Mouse (Mus musculus) left cerebral cortex, postnatal 36 days (tissue): ENCODE data around the gene Fam222b. TPM values are rescaled to one million over a fixed set of nuclear protein-coding genes. Genes with fewer than 3 reads are reported as not detected.
A peak's percentile ranks its signal among the peaks of the same experiment; 100 is the strongest.
"Not testable (repeated sequence)": the region's sequence is repeated elsewhere in the genome, so short reads cannot be mapped to it uniquely, and the experiment has no call there.

Source experiments
- DNase-seq, 2 experiments: peaks; one replicate each; pipeline ENCODE4 v3.0.0; 2021 to 2022; ENCODE audit warnings: low spot score in 2 of 2, mixed read lengths in 1 of 2
- intact Hi-C: fragments of 180-260 bp; cut with DNase I; formaldehyde crosslinking; loops from one replicate; pipeline ENCODE4 v1.15.1; 2025
- total RNA-seq, 2 experiments: library from RNA; stranded (reverse); gene quantifications; 2 replicates each; pipeline ENCODE4 v1.2.3; 2021

Gene Fam222b
- total RNA-seq, 2 experiments from 2014 or later = 29.0 to 29.7 TPM

GRCm38 (mm10) chr11:78175771-78176401 is 81.4 kb downstream of the Fam222b start:
- intact Hi-C loops = loop anchor here (5.0 kb wide), 3 partner anchors 114 to 194 kb away; partner anchors contain the start of genes Flot2 and Phf12

DNA sequence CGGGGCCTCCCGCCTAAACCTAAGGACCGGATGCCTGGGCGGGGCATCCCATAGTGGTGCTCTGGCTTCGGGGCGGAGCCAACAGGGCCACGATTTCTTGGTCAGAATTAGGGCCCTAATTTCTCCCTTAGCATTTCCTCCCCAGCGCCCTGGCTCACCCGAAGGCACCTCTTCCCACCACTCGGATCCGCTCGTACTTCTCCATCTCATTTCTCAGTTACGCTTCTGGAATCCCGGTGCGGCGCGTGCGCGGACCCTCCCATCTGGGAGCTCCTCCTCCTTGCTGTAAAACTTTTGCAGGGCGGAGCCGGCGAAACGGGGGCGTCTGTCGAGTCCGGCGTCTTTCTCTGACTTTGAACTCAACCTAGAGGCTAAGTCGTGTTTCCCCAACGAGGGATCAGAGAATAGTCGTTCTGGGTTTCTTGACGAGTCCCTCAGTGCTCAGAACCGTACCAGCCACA is 82.0 kb downstream of the Fam222b start, which contains the start of the genes Nek8 and Tlcd1:
TSS of gene Nek8 (minus strand) at position 274 of the 461 bp plus-strand sequence.
TSS of gene Tlcd1 (plus strand) at position 310 of the 461 bp plus-strand sequence.
- intact Hi-C loops = loop anchor here (5.0 kb wide), 3 partner anchors 114 to 194 kb away; partner anchors contain the start of genes Flot2 and Phf12
- DNase-seq = peak; percentile 80 to 84

More at GRCm38 (mm10) chr11:78175771-78176401, 81.4 kb downstream of the Fam222b start:
- no peak for DNase-seq

GRCm38 (mm10) chr11:78176905-78177331 is 82.5 kb downstream of the Fam222b start:
- intact Hi-C loops = loop anchor here (5.0 kb wide), 3 partner anchors 115 to 195 kb away; partner anchors contain the start of genes Flot2 and Phf12

DNA sequence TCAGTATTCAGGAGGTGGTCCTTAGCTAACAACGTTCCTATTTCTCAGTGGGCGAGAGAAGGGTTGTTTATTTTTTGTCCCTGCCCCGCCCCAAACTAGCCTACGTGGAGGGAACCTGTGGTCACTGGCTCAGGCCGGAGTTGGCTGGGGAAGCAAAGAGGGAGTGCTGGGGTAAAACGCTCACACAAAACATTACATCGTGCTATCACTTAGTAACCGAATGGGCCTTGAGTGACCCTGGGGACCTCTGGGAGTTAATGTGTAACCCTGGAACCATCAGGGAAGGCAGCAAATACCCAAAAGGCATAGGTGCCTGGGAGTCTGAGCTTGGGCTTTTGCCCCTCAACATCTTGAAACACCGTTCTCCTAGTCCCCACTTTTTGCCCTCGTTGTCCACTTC is 83.0 kb downstream of the Fam222b start:
- no peak for DNase-seq
- intact Hi-C loops = loop anchor here (5.0 kb wide), 3 partner anchors 115 to 195 kb away; partner anchors contain the start of genes Flot2 and Phf12

More at GRCm38 (mm10) chr11:78176905-78177331, 82.5 kb downstream of the Fam222b start:
- no peak for DNase-seq

GRCm38 (mm10) chr11:78177903-78178858 is 83.7 kb downstream of the Fam222b start:
- peak; percentile 90 to 93 for DNase-seq
- intact Hi-C loops = loop anchor here (5.0 kb wide), 3 partner anchors 116 to 196 kb away; partner anchors contain the start of genes Flot2 and Phf12

DNA sequence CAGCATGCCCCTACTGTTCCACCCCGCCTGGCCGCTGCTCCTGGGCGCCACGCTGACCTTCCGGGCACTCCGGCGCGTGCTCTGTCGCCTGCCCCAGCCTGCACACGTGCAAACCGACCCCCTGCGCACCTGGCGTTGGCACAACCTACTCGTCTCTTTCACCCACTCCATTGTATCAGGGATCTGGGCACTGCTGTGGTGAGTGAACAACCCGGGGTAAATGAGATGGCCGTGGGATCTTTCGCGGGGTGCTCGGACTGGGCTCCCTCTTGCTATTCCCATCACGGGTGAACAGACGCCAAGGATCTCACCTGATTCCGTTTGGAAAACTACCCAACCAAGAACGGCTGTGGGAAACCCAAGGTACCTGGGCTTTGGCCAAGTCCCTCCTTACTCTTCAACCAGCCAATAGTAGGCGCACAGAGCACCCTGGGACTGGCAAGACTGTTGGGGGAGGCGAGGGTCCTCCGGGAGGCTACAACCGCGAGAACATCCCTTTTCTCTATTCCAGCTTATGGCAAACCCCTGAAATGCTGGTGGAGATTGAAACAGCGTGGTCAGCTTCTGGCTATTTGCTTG is 84.5 kb downstream of the Fam222b start:
- intact Hi-C loops = loop anchor here (5.0 kb wide), 3 partner anchors 117 to 197 kb away; partner anchors contain the start of genes Flot2 and Phf12
- peak in 1 of 2 experiments; percentile 50 for DNase-seq

DNA sequence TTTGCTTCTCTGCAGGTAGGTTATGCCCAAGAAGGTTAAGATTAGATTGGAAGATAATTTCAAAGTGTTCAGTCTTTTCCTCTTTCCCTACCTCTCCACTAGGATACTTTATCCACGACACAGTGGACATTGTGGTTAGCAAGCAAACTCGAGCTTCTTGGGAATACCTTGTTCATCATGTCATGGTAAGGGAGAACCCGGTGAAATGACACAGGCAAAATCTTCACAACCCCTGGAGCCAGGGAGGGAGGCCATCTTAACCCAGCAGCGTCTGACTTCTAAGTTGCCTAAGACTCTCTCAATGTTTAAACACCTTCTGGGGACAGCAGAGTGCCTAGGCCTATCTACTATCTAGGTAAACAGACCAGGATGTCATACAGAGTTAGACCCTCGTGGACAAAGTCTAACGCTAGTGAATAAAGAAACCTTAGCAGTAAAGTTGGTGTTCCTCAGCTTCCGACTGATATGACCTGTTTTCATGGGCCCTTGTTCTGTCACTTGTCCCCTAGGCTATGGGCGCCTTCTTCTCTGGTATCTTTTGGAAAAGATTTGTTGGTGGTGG is 85.1 kb downstream of the Fam222b start:
- DNase-seq = no peak
- intact Hi-C loops = loop anchor here (5.0 kb wide), 3 partner anchors 117 to 197 kb away; partner anchors contain the start of genes Flot2 and Phf12

DNA sequence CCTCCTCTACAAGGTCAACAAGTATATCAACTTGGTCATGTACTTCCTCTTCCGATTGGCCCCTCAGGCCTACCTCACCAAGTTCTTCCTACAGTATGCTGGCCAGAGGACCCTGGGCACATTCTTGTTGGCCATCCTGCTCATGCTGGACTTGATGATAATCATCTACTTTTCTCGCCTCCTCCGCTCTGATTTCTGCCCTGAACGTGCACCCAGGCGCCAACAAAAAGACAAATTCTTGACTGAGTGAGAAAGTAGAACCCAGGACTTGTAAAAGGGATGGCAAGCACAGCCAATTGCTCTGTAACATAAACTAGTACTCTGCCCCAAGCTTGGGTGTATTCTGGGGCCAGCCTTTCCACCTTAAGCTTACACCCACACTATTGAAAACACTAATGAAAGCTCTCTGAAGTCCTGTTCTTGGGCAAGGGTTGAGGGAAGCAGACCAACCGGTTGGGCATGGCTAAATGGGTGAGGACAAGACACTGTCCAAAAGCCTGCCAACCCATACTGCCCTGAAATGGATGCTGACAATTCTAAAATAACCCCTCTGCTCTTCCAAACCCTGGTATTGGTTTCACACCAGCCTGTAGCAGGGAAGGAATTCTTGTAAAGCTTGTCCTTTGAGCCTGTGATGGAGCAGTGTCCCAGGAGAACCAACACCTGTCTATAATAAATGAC is 85.8 kb downstream of the Fam222b start:
- intact Hi-C loops = loop anchor here (10.0 kb wide), 1 partner anchor 355 kb away; no protein-coding TSS in a partner anchor

GRCm38 (mm10) chr11:78181830-78182357 is 87.4 kb downstream of the Fam222b start:
- intact Hi-C loops = loop anchor here (10.0 kb wide), 1 partner anchor 357 kb away; no protein-coding TSS in a partner anchor
- no peak for DNase-seq

More for the DNA sequence above, 85.8 kb downstream of the Fam222b start:
- DNase-seq = no peak

DNA sequence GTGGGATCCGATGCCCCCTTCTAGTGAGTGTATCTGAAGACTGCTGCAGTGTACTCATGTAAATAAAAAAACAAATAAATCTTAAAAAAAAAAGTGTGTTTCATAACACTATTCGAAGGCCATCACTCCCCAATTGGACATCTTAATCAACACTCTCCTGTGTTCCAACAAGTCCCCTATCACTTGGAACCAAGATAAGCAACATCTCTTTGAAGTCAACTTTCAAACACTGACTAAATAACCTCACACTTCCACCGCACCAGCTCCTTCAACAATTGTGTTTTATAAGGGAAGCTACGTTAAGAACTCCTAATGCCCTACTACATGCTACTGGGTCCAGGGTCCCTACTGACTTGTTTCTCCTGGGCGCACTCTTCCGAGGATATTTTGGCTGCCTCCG is 88.0 kb downstream of the Fam222b start:
- DNase-seq = no peak
- intact Hi-C loops = loop anchor here (10.0 kb wide), 1 partner anchor 358 kb away; no protein-coding TSS in a partner anchor

GRCm38 (mm10) chr11:78182961-78183844 is 88.7 kb downstream of the Fam222b start, which contains the start of gene Rpl23a:
Rpl23a (minus strand) TSS chr11:78183584.
- intact Hi-C loops = loop anchor here (10.0 kb wide), 1 partner anchor 358 kb away; no protein-coding TSS in a partner anchor
- peak; percentile 88 to 91 for DNase-seq

- intact Hi-C loops = loop anchor here (10.0 kb wide), 1 partner anchor 359 kb away; no protein-coding TSS in a partner anchor
- DNase-seq = no peak
Measured at GRCm38 (mm10) chr11:78183884-78184514, 89.5 kb downstream of the Fam222b start.

GRCm38 (mm10) chr11:78184702-78185101 is 90.2 kb downstream of the Fam222b start:
- DNase-seq = not testable (repeated sequence)
- intact Hi-C loops = loop anchor here (10.0 kb wide), 1 partner anchor 360 kb away; no protein-coding TSS in a partner anchor

GRCm38 (mm10) chr11:78188331-78189233 is 94.1 kb downstream of the Fam222b start, which contains the start of gene Rab34:
Rab34 (plus strand) TSS chr11:78188430.
- peak; percentile 68 to 73 for DNase-seq
- intact Hi-C loops = loop anchor here (10.0 kb wide), 1 partner anchor 364 kb away; no protein-coding TSS in a partner anchor
